Mouse (Mus musculus): ENCODE data around the gene Cd80.

Gene Cd80

DNA sequence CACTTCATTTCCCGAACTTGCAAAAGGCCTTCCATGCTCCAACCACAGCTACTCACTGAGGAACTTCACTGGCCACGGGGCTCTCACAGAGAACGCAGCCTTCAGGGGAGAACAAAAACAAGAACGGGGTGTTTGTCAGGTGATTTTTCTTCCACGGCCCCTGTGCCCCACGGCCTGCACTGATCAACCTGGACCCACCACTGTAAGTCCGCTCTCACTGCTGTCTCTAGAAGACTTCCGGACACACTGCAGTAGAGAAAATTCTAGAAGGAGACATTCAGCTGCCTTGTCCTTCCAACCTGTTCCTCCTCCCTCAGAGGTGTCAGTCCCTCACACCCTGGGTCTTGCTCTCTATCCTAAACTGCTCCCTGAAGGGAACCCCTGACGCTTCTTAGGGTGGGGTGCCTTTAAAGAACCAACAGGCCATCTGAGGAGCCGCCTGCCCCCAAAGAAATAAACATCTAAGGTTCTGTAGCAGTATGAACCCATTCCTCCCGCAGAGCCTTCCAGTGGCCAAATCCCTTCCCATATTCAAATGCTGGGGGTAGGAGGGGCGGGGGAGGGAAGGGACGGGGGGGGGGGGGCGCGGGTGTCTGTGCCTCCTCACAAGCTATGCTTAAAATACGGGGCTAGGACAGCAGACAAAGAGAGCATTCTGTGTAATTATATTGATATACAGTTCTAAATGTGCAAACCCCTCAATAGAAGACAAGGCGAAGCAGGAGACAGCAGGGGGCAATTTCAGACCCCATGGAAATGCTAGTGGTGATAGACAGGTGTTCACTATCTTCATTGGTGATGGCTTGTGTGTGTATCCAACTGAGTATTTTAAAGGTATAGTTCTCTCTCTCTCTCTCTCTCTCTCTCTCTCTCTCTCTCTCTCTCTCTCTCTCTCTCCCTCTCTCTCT is at the start of gene Cd80:
Gene Cd80 (plus strand): TSS at position 51 of the 908 bp plus-strand sequence.
- peaks cover 1% of the 10 kb centered on the region for H3K36me3 ChIP-seq (ENCODE audit: insufficient read depth, low read length)
- peaks cover 78% of the 10 kb centered on the region for H3K4me1 ChIP-seq (replicated peaks; ENCODE audit: low read depth, low read length)
- no peak for TF ChIP-seq POU5F1 (IDR thresholded peaks at IDR 0.05; ENCODE audit: borderline replicate concordance, low read length)
- TF ChIP-seq CTCF (conservative IDR thresholded peaks at IDR 0.05; ENCODE audit: low read length): no peak
- TF ChIP-seq NANOG (IDR thresholded peaks at IDR 0.05; ENCODE audit: borderline replicate concordance, low read length): no peak
- no peaks in the 10 kb centered on the region for H3K9me3 ChIP-seq (ENCODE audit: low read length)
- no peaks in the 10 kb centered on the region for H3K27me3 ChIP-seq (ENCODE audit: insufficient read depth, low read length)
- H3K4me3 ChIP-seq (replicated peaks; ENCODE audit: low read length): no peak within 1 kb of the TSS

- peaks cover 38% of the 10 kb centered on the region for H3K4me1 ChIP-seq (replicated peaks; ENCODE audit: low read depth, low read length)
- H3K9me3 ChIP-seq (ENCODE audit: low read length): no peaks in the 10 kb centered on the region
- TF ChIP-seq CTCF (conservative IDR thresholded peaks at IDR 0.05; ENCODE audit: low read length) (no peak), POU5F1 (IDR thresholded peaks at IDR 0.05; ENCODE audit: borderline replicate concordance, low read length) (no peak), NANOG (IDR thresholded peaks at IDR 0.05; ENCODE audit: borderline replicate concordance, low read length) (no peak)
- no peaks in the 10 kb centered on the region for H3K27me3 ChIP-seq (ENCODE audit: insufficient read depth, low read length)
- H3K4me3 ChIP-seq (replicated peaks; ENCODE audit: low read length): 0 out of 2 replicates have a peak overlapping the region, but pooled peaks have one; percentile 1
- no peaks in the 10 kb centered on the region for H3K36me3 ChIP-seq (ENCODE audit: insufficient read depth, low read length)
Measured at GRCm38 (mm10) chr16:38406293-38406692, 49.1 kb upstream of the Cd80 start.

- TF ChIP-seq POU5F1 (IDR thresholded peaks at IDR 0.05; ENCODE audit: borderline replicate concordance, low read length) (no peak), NANOG (IDR thresholded peaks at IDR 0.05; ENCODE audit: borderline replicate concordance, low read length) (no peak)
- H3K36me3 ChIP-seq (ENCODE audit: insufficient read depth, low read length): no peaks in the 10 kb centered on the region
Measured at GRCm38 (mm10) chr16:38406708-38407107, 48.7 kb upstream of the Cd80 start.

GRCm38 (mm10) chr16:38407584-38407983 is 47.8 kb upstream of the Cd80 start:
- TF ChIP-seq CTCF (conservative IDR thresholded peaks at IDR 0.05; ENCODE audit: low read length): no peak
- TF ChIP-seq POU5F1 (IDR thresholded peaks at IDR 0.05; ENCODE audit: borderline replicate concordance, low read length): peak; percentile 71; the same call in 1 of the 2 replicates
- peak; percentile 64 for TF ChIP-seq NANOG (IDR thresholded peaks at IDR 0.05; ENCODE audit: borderline replicate concordance, low read length)
- Histone ChIP-seq H3K9me3 (ENCODE audit: low read length) (no peaks in the 10 kb centered on the region), H3K27me3 (ENCODE audit: insufficient read depth, low read length) (no peaks in the 10 kb centered on the region), H3K4me3 (replicated peaks; ENCODE audit: low read length) (peak overlapping the region; percentile 5; the same call in 1 of the 2 replicates), H3K4me1 (replicated peaks; ENCODE audit: low read depth, low read length) (peaks cover 40% of the 10 kb centered on the region), H3K36me3 (ENCODE audit: insufficient read depth, low read length) (no peaks in the 10 kb centered on the region)

More at GRCm38 (mm10) chr16:38406708-38407107, 48.7 kb upstream of the Cd80 start:
- Histone ChIP-seq H3K4me1 (replicated peaks; ENCODE audit: low read depth, low read length) (peaks cover 36% of the 10 kb centered on the region), H3K9me3 (ENCODE audit: low read length) (no peaks in the 10 kb centered on the region), H3K27me3 (ENCODE audit: insufficient read depth, low read length) (no peaks in the 10 kb centered on the region), H3K4me3 (replicated peaks; ENCODE audit: low read length) (0 out of 2 replicates have a peak overlapping the region, but pooled peaks have one; percentile 1)

DNA sequence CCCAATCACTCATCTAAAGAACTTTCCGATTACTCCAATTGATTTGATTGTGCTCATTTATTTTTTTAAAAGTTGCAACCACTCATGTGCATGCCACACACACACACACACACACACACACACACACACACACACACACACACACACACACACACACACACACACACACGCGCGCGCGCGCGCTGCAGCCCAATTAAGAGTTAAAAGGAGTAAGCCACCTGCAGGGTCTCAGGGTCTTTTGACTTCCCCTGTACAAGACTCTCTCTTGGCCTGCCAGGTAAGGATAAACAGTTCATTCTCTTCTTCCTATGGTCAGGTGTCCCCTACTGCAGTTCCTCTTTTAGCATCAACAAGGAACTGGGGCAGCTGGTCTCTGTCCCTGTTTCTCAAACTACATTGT is 46.9 kb upstream of the Cd80 start:
- Histone ChIP-seq H3K4me3 (replicated peaks; ENCODE audit: low read length) (no peak overlapping the region), H3K4me1 (replicated peaks; ENCODE audit: low read depth, low read length) (peaks cover 40% of the 10 kb centered on the region), H3K9me3 (ENCODE audit: low read length) (no peaks in the 10 kb centered on the region), H3K36me3 (ENCODE audit: insufficient read depth, low read length) (no peaks in the 10 kb centered on the region), H3K27me3 (ENCODE audit: insufficient read depth, low read length) (no peaks in the 10 kb centered on the region)
- TF ChIP-seq CTCF (conservative IDR thresholded peaks at IDR 0.05; ENCODE audit: low read length): no peak
- no peak for TF ChIP-seq POU5F1 (IDR thresholded peaks at IDR 0.05; ENCODE audit: borderline replicate concordance, low read length)
- no peak for TF ChIP-seq NANOG (IDR thresholded peaks at IDR 0.05; ENCODE audit: borderline replicate concordance, low read length)

DNA sequence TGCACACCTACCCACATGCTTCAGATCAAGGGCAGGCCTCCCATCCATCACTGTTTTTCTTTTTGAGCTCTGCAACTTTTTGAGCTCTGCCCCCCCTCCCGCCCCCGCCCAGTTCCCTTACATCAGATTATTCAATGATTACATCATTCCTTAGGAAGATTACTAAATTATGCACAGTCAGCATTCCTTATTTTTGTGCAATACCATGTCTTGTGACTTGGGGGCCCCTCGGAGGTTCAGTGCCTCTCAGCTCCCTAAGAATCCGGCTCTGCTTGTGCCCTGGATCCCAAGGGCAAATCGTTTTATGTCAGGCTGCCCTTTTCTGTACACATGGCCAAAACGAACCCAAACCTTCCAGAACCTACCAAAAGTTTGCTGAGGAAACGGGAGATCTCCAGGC is 40.4 kb upstream of the Cd80 start:
- H3K36me3 ChIP-seq (ENCODE audit: insufficient read depth, low read length): no peaks in the 10 kb centered on the region
- 0 out of 2 replicates have a peak overlapping the region, but pooled peaks have one; percentile 23 for H3K4me3 ChIP-seq (replicated peaks; ENCODE audit: low read length)
- no peak for TF ChIP-seq CTCF (conservative IDR thresholded peaks at IDR 0.05; ENCODE audit: low read length)
- no peak for TF ChIP-seq NANOG (IDR thresholded peaks at IDR 0.05; ENCODE audit: borderline replicate concordance, low read length)
- TF ChIP-seq POU5F1 (IDR thresholded peaks at IDR 0.05; ENCODE audit: borderline replicate concordance, low read length): no peak
- H3K9me3 ChIP-seq (ENCODE audit: low read length): peaks cover 4% of the 10 kb centered on the region; the same call in 1 of the 2 replicates
- H3K4me1 ChIP-seq (replicated peaks; ENCODE audit: low read depth, low read length): peaks cover 21% of the 10 kb centered on the region
- peaks cover 7% of the 10 kb centered on the region; the same call in 1 of the 2 replicates for H3K27me3 ChIP-seq (ENCODE audit: insufficient read depth, low read length)

- no peaks in the 10 kb centered on the region for H3K9me3 ChIP-seq (ENCODE audit: low read length)
- no peak for TF ChIP-seq POU5F1 (IDR thresholded peaks at IDR 0.05; ENCODE audit: borderline replicate concordance, low read length)
- no peak for TF ChIP-seq CTCF (conservative IDR thresholded peaks at IDR 0.05; ENCODE audit: low read length)
- no peak for TF ChIP-seq NANOG (IDR thresholded peaks at IDR 0.05; ENCODE audit: borderline replicate concordance, low read length)
- H3K4me1 ChIP-seq (replicated peaks; ENCODE audit: low read depth, low read length): peaks cover 22% of the 10 kb centered on the region
- H3K27me3 ChIP-seq (ENCODE audit: insufficient read depth, low read length): no peaks in the 10 kb centered on the region; the same call in 1 of the 2 replicates
- no peaks in the 10 kb centered on the region for H3K36me3 ChIP-seq (ENCODE audit: insufficient read depth, low read length)
- H3K4me3 ChIP-seq (replicated peaks; ENCODE audit: low read length): no peak overlapping the region
Measured at GRCm38 (mm10) chr16:38425374-38425773, 30.0 kb upstream of the Cd80 start.

DNA sequence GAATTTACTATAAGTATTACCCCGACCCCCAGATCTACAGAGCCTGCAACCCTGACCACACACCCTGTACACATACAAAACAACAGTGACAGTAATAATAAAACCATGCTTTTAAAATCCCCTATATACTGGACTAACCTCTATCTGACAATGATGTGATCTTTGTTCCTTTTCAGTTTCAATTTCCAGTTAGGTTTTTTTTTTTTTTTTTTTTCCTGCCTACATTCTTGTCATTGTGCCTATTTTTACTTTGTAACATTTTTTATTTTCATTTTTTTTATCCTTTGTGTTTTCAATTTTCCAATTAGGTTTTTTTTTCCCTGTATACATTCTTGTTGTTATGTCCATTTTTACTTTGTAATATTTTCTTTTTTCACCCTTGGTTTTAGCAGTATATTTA is 29.6 kb upstream of the Cd80 start:
- Histone ChIP-seq H3K27me3 (ENCODE audit: insufficient read depth, low read length) (no peaks in the 10 kb centered on the region; the same call in 1 of the 2 replicates), H3K4me1 (replicated peaks; ENCODE audit: low read depth, low read length) (peaks cover 27% of the 10 kb centered on the region), H3K36me3 (ENCODE audit: insufficient read depth, low read length) (no peaks in the 10 kb centered on the region), H3K4me3 (replicated peaks; ENCODE audit: low read length) (no peak overlapping the region), H3K9me3 (ENCODE audit: low read length) (no peaks in the 10 kb centered on the region)
- no peak for TF ChIP-seq NANOG (IDR thresholded peaks at IDR 0.05; ENCODE audit: borderline replicate concordance, low read length)
- no peak for TF ChIP-seq POU5F1 (IDR thresholded peaks at IDR 0.05; ENCODE audit: borderline replicate concordance, low read length)
- TF ChIP-seq CTCF (conservative IDR thresholded peaks at IDR 0.05; ENCODE audit: low read length): no peak

Measured in E14TG2a.4 (cell line).